Mouse (Mus musculus): ENCODE measurements around the gene Atf7ip.
A peak's percentile ranks its signal among the peaks of the same experiment; 100 is the strongest.

The Atf7ip gene

DNA sequence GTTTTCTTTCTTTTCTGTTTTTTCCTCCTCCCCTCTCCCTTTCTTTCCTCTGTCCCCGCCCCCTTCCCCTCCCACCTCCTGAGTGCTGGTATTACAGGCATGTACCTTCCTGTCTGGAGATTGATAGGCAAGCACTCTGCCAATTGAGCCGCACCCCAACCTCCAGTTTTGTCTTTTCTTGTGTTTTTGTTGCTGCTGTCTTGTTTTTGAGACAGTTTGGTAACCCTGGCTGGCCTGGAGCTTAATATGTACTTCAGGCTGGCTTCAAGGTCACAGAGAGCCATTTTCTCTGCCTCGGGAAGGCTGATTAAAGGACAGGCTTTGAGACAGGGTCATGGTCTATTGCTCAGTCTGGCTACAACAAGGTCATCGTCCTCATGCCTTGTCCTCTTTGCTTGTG lies 18.8 kb downstream of the Atf7ip start:
- no peak for DNase-seq (ENCODE audit: low spot score)

DNA sequence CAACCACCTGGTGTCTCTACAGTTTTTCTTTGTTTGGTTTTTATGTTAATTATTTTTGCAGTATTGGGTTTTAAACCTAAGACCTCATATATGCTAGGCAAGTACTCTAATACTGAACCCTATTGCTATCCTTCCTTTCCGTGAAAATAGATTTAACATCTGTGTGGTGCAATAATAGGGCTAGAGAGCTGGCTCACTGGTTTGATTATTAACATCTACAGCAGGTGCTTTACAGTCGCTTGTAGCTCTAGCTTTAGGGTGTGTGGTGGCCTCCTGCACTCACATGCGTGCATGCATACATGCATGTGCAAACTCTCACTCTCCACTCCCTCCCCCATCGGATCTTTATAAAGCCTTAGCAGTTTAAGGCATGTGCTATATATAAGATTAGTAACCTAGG lies 19.6 kb downstream of the Atf7ip start:
- no peak for DNase-seq (ENCODE audit: low spot score)

DNA sequence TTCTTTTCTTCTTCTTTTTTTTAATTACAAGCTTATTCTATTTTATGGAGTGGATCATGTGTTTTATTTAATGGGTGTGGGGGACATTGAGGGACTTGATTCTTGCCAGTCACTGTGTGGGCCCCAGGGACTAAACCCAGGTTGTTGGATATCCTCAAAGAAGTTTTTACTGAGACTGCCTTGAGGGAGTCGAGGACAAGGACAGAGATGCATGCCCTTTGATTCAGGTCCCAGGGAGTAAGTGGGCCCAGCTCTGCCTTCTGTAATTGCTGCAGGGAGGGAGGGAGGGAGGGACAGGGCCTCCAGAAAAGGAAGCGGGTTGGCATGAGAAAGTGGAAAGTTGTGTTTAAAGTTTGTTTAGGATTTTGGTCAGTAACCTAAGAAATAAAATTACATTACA lies 23.2 kb downstream of the Atf7ip start:
- DNase-seq (ENCODE audit: low spot score), result no peak

DNA sequence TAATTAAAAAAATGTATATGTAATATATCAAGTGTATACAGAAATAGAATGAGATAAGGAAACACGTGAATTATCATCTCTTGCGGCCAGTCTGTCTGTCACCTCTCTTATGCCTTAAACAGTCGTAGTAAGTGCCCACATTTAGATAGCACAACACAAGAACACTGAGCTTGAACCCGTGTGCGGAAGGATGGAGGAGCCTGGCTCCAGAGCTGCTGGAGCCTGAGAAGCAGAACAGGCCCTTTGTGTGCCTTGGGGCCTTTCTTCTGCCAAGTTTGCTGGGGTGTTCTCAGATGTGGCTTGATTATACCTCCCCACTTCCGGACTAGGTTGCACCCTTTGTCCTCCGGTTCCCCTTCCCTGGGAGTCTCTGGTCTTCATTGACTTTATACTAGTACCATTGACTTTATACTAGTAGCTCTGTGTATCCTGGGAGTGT lies 25.8 kb downstream of the Atf7ip start:
- DNase-seq (ENCODE audit: low spot score), result no peak

DNA sequence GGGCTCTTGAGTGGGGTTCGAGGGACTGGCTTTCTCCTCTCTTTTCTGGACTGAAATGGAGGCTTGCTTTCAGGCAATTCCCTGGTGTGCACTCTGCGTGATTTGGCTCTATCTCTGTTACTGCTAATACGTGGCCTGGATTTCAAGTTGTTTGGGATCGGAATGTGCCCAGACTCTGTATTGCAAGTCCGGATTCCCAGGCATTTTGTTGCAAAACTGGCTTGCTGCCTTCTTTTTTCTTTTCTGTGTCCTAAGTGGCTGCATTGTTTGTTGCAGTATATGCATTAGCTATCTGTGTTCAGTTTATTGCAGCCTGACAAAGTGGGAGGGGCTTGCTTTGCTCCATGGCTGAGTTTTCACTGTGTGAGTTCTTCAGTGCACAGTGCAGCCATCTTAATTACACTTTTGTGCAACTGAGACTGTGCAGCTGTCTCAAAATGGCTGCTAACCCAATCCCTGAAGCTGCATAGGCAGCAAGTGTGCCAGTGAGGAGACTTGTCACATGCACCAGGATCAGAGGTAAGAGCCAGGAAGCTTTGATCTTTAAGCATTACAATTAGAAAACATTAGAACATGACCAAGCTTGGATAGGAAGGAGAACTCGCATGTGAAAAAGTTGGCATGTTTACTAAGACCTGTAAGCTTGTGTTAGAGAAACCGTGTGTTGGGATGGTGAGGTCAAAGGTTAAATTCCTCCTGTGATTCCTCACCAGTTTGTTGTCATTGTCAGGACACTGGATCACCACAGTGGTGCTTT lies 26.7 kb downstream of the Atf7ip start:
- DNase-seq (ENCODE audit: low spot score), result peak; percentile 35

DNA sequence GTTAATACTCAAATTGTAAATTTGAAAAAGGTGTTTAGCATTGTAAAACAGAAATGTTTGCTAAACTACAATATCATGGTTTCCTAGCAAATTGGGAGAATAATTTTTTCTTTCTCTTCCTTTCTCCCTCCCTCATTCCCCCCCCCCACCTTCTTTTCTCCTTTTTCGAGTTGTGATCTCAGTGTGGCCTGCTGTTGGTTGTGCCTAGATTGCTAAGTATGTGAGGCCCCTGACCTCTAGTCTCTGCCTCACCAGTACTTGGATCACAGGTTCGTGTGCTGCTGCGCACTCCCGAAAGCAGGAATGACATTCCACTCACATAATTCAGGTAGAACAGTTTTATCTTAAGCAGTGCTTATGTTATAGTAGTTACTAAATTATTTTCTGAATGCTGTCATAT lies 27.8 kb downstream of the Atf7ip start:
- no peak for DNase-seq (ENCODE audit: low spot score)

DNA sequence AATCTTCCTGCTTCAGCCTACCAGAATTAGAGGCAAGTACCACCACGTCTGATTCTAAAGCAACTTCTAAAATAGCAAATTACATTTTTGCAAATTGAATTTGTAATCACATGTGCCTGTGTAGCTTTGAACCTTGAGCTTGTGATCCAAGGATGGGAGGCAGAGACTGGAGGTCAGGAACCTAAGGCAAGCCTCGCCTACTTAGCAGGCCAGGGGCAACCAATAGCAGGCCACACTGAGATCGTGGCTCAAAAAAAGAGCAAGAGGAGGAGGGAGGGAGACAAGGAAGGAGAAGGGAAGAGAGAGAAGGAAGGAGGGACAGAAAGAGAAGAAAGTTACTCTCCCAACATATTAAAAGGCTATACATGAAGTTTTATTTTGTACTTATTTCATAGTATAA lies 28.5 kb downstream of the Atf7ip start:
- no peak for DNase-seq (ENCODE audit: low spot score)

DNA sequence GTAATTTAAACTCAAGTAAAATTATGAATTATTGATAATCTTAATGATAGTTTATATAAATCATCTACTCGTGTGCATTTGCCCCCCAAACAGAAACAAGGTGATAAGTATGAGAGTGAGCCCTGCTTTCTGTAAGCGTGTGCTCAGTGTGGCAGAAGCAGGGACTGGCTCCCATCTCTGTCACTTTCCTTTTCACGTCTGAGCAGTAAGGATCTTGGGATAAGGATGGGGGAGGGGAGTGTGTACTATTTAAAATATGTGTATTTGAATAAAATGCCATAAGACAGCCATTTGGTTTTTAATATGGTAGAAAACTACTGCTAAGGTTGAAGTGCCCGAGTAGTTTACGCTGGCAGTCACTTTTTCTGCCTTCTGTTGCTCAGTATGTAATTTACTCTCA lies 29.2 kb downstream of the Atf7ip start:
- no peak for DNase-seq (ENCODE audit: low spot score)

DNA sequence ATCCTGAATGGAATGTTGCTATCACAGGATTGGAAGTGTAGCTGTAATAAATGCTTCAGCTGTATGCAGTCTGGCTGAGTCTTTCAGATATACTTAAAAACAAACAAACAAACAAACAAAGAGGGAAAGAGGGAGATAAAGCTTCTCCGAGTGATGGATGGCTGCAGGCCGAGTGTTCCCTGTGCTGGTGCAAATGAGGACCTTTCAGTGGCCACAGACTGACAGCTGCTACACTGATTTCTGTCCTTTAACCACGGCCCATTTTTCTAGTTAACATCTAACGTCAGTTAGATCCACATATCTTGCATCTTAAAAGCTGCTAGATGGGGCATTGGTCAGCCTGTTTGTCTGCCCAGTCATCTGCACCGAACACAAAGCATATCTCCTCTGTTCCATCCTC lies 30.2 kb downstream of the Atf7ip start:
- no peak for DNase-seq (ENCODE audit: low spot score)

DNA sequence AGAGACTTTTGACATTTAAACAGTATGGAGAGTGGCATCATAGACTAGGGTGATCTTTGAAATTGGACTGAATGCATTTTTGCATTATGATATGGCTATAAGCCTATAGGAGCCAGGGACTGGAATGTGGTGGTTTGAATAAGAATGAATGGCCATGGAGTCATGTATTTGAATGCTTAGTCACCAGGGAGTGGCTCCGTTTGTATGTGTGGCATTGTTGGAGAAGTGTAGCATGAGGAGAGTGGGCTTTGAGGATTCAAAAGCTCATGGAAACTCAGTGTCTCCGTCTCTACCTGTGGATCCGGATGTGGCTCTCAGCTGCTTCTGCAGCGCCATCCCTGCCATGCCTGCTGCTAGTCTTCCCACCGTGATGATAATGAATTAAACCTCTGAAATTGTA lies 35.4 kb downstream of the Atf7ip start:
- DNase-seq (ENCODE audit: low spot score), result no peak

DNA sequence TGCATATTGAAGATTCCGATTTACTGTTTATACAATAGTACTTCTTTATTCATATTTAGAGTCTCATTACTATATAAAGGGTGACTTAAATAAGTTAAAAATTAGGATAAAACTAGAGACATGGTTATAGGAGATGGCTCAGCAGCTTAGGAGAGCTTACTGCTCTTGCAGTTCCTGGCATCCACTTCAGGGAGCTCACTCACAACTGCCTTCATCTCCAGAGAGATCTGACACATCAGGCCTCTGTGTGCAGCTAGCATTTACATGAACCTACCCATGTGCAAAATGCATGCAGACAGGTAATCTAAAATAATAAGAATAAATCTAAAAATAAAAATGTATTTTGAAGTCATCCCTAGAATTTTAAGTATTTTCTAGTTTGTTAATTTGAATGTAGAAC lies 36.1 kb downstream of the Atf7ip start:
- DNase-seq (ENCODE audit: low spot score), result no peak

DNA sequence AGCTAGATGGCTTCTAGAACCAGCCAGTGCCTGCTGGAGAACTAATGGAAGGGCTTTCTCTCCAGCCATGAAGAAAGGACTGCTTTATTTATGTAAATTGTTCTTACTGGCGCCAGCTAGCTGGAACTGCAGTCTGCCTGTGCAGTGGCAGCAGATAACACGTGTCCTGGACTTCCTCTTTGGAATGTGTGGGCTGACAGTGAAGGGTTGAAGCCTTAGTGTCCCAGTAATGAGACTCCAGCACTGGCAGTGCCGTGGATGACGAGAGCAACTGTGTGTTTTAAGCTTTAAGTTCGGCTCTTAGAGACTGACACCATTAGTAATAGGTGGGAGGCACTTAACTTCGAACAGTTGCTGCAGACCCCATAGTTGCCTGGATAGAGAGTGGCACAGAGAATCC lies 37.2 kb downstream of the Atf7ip start:
- no peak for DNase-seq (ENCODE audit: low spot score)

DNA sequence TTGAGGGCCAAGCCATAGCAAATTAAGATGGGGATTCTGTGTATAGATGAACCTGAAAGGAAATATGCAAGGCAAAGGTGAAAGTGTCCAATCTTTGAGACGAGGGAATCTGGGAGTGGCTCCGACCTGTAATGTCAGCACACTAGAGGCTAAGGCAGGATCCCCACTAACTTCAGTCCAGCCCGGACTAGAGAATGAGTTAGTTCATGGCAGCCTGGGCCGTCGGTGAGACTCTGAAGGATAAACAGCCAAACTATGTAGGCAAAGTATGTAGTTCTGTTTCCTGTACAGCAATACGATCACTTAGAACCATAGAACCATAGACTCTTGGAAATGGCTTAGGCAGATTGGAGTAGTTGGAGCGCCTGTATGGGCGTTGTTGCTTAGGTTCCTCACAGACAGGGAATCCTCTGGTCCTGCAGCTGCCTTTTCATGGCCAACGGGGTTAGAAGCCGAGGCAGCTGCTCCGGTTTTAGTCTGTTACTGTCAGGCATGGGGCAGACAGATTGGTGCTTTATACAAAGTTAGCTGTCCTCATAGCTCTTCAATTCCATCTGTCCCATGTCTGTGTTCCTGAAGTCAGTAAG lies 39.4 kb downstream of the Atf7ip start:
- no peak for DNase-seq (ENCODE audit: low spot score)

DNA sequence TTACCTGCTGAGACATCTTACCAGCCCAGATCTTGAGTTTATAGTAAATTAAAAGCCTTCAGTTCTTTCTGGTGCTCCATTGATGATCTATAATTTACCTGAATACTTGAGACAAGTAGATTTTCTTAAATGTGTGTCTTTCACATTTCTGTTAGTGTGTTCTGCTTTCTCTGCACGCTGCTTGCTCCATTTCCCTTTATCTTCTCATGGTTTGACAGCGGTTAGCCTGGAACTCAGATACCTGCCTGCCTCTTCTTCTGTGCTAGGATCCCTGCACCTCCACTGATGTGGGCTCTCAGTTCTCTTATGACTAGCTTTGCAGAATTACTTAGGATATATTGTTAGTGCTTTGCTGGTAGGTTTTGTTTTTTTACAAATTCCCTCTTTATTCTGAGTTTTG lies 40.3 kb downstream of the Atf7ip start:
- DNase-seq (ENCODE audit: low spot score), result no peak

DNA sequence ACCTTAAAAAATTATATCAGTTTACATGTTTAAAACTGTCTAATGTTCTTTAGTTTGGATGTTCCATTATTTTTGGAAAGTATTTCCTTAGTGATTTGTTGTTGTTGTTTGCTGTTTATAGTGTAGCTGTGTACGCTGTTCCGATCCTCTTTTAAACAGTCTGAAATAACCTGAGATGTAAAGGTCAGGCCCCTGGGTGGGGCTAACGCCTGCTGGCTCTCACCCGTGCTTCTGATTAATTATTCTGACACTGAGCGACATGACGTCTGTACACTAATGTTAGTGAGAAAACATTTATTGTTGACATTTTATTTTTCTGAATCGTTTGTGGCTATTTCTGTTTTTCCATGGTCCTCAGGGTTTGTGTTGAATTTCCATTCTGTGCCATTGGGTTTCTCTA lies 41.0 kb downstream of the Atf7ip start:
- DNase-seq (ENCODE audit: low spot score), result no peak

DNA sequence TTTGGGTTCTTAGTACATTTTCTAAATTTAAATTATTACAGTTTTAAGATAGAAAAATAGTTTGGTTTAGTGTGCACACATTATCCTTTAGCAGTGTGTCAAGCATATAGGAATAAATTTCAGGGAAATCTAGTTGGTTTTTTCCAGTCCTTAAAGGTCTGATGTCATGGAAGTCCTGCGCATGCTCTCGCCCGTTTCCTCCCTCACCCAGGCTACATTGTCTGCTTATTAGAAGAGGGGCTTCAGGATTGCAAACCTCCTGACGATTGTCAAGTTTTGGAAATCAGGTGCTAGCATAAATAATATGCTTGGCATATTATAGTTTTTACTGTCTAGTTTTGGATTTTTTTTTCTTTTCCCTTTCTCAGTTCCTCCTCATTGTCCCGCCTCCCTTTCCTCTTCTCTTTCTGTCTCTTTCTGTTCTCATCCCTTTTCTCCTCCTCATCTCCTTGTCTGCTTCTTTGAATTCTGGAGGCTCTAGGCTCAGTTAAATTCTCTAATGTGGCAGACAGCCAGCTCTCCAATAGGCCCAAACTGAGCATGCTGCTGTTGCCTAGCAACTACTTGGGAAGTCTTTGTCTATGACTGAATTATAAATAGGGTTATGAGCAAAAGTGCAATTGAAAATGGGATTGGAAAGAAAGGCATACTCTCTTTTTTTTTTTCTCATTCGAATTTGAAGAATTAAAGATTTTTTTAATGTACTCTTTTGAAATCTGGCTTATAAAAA lies 42.2 kb downstream of the Atf7ip start:
- DNase-seq (ENCODE audit: low spot score), result no peak

DNA sequence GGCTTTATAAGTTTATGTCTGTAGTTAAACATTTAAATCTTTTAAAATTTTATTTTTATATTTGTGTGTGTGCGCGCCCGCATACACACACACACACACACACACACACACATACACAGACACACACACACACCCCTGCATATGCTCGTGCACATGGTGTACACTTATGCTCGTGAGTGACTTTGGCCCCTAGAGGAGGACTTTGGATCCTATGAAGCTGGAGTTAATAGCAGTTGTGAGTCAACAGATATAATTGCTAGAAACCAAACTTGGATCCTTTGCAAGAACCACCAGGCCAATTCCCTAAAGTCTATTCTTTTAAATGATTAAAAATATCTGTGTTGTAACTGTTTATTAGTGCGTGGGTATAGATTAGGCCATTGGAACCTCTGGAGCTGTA lies 42.8 kb downstream of the Atf7ip start:
- no peak for DNase-seq (ENCODE audit: low spot score)

DNA sequence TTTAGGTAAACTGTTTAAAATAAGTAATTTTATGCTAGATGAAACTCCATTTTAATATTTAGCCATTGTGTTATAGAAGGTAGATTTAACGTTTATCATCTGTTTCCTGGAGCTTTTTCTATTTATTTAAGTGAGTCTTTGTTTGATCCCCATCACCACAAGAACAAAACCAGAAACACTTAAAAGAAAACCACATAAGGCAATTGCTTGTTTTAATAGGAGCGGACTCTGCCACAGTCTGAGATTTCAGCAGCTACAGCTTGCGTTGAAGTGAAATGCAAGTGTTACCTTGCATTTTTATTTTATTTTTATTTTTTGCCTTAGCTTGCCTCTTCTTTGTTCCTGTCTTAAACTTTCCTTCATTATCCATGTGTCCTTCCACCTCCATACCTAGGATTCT lies 43.6 kb downstream of the Atf7ip start:
- DNase-seq (ENCODE audit: low spot score), result no peak

DNA sequence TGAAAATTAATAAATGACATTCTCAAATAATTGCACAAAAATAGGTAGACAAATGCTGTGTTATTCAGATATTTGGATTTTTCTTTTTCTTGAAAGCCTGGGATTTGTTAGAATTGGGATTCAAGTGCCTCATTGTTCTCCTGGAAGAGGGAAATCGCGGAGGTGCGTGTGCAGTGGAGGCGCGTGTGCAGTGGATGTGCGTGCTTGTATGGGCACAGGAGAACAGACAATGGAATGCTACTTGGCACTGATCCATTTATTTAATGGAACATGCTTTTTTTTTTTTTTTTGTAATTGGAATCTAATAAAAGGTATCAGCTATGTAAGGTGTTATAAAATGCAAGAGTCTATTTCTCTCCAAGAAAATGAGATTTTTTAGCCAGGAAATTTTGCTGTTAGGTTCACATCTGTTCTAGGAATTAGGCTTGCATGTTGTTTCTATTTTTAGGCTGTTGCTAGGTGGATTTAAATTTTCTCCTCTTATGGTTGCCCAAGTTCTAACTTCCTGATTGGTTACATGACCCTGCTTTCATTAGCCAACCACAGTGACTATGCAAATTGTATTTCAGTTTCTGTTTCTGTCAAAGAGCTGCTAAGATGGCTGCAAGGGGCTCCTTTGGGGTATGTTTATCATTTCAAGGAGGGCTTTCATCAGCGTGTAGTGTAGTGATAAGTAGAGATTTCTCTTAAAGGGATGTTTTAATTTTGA lies 44.8 kb downstream of the Atf7ip start:
- DNase-seq (ENCODE audit: low spot score), result no peak

DNA sequence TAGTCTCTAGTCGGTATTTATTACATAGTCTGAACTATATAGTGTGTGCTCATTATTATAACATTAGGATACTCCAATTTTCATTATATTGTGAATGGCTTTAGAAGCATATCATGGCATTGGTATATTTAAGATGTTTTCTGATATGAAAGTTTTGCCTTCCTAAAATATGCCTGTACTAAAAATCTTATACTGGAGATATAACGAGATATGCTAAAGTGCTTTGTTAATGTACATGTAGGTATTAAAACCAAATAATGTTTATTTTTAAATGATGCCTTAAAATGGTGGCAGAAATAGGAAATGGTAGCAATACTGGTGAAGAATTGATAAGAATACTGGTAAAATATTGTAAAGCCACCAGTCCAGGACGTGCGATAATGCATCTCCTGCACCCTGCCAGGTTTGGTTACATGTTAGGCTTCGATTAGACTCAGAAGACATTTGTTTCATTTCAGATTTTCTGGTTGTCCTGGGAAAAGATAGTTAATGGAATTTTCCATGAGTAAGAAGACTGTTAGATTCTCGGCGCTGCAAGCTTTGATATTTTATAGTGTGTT lies 45.7 kb downstream of the Atf7ip start:
- no peak for DNase-seq (ENCODE audit: low spot score)

DNA sequence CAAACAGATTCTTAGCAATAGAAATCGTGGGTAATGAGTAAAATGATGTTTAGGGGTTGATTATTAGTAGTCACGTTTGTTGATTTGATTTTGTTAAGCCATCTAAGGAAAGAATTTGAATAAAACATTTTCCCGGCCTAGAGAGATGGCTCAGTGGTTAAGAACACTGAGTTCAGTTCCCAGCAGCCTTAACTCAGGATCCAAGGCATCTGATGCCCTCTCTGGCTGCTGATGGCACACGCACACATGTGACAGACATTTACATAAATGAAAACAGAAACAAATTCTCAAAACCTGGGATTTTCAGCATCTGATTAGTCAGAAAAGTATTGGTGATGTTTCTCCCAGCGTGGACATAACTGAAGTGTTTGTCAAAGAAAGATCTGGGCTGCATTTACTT lies 47.2 kb downstream of the Atf7ip start:
- no peak for DNase-seq (ENCODE audit: low spot score)

DNA sequence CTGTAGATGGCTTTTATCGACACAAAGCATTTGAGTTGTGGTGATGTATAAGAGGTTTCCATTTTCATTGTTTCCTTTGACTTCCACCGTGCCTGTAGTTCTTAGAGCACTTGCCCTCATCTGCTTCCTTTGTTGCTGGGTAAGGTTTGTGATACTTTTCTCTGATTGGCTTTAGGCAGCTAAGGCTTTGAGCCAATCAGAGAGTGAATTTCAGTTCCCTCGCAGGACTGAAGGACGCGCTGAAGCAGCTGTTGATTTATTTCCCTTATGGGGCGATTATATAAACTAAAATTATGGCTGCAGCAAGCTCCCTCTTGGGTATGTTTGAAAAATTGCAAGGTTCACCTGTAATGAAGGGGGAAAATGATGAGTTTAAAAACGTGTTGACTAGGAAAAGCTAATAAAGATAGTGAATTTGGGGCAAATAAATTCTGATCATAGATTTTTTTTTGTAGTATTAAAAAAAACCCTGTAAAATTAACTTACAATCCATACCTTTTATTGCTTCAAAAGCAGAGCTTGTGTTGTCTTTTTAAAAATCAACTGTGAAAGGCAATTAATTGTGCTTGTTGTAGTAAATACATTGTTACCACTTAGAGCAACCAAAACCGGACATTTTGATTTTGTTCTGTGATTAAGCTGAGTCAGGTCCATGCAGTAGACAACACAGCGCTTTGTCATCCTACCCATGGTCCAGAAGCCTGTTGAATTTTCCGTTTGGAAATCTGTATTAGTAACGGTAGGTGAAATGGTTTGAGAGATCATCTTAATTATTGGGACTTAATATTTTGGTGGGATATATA lies 48.0 kb downstream of the Atf7ip start:
- DNase-seq (ENCODE audit: low spot score), result no peak

Data from ovary, postnatal 10 days (tissue).